Mouse (Mus musculus): ENCODE measurements around the gene Sh3yl1.

- no peak for TF ChIP-seq CTCF (conservative IDR thresholded peaks at IDR 0.05; ENCODE audit: insufficient read depth, insufficient read length, low read depth, low read length)
- TF ChIP-seq POLR2A (IDR thresholded peaks at IDR 0.05; ENCODE audit: low read depth, low read length) = no peak
Measured at GRCm38 (mm10) chr12:30928182-30928581, 16.7 kb downstream of the Sh3yl1 start.
